Mouse (Mus musculus): ENCODE measurements around the gene Vnn1. TPM values are rescaled to one million over a fixed set of nuclear protein-coding genes. Genes with fewer than 3 reads are reported as not detected.

Vnn1 gene
- polyA plus RNA-seq, 1 experiment from 2014 or later = 0.43 TPM

DNA sequence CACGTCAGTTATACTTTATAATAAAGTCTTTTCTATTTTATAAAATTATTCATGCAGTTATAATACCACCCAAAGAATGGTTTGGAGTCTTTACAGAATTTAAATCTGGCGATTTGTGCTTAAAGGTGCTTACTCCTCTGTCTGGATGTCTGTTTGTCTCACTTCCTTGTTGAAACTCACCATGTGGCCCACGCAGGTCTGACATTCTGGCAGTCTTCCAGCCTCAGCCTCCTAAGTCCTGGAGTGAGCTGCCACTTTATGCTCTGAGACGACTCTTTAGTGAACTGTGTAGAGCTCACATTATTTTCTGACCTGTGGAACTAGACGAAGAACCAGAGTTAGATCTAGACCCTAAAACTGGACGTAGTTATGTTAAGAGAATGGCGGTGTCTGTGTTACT lies 53.5 kb downstream of the Vnn1 start:
- ATAC-seq = no peak
- no peak overlapping the region for H3K9ac ChIP-seq (ENCODE audit: low read depth, low read length)
- H3K36me3 ChIP-seq (ENCODE audit: control insufficient read depth, insufficient read depth, low read length) = no peaks in the 10 kb centered on the region
- 61% methylated on average over 7 of the region's 7 CpGs for WGBS
- H3K4me3 ChIP-seq (ENCODE audit: low read depth, low read length) = no peak overlapping the region
- H3K4me1 ChIP-seq (ENCODE audit: control insufficient read depth, insufficient read depth, low read length) = no peaks in the 10 kb centered on the region
- H3K27me3 ChIP-seq (ENCODE audit: control insufficient read depth, insufficient read depth, low read depth, low read length) = no peaks in the 10 kb centered on the region
- H3K9me3 ChIP-seq (replicated peaks; ENCODE audit: control insufficient read depth, low read length, poor library complexity, severe bottlenecking) = no peaks in the 10 kb centered on the region
- no peak overlapping the region for H3K27ac ChIP-seq (ENCODE audit: low read length)
- no peak overlapping the region for H3K4me2 ChIP-seq (ENCODE audit: low read length)

DNA sequence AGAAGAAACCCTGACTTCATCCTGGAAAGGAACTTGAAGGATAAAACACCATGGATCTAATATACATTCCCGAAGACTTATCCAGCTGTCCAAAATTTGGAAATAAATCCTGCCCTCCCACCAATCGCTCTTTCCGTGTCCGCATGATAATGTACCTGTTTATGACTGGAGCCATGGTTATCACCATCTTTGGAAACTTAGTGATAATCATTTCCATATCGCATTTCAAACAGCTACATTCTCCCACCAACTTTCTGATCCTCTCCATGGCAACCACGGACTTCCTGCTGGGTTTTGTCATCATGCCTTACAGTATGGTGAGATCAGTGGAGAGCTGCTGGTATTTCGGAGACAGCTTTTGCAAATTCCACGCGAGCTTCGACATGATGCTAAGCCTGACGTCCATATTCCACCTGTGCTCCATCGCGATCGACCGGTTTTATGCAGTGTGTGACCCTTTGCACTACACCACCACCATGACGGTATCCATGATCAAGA lies 55.1 kb downstream of the Vnn1 start, which contains the start of gene Taar3:
Taar3 (plus strand) TSS at position 51 of the 498 bp plus-strand sequence.
- Histone ChIP-seq H3K9me3 (replicated peaks; ENCODE audit: control insufficient read depth, low read length, poor library complexity, severe bottlenecking) (no peaks in the 10 kb centered on the region), H3K4me2 (ENCODE audit: low read length) (no peak within 1 kb of the TSS), H3K27ac (ENCODE audit: low read length) (no peak within 1 kb of the TSS), H3K4me3 (ENCODE audit: low read depth, low read length) (no peak within 1 kb of the TSS), H3K36me3 (ENCODE audit: control insufficient read depth, insufficient read depth, low read length) (no peaks in the 10 kb centered on the region), H3K27me3 (ENCODE audit: control insufficient read depth, insufficient read depth, low read depth, low read length) (no peaks in the 10 kb centered on the region), H3K4me1 (ENCODE audit: control insufficient read depth, insufficient read depth, low read length) (no peaks in the 10 kb centered on the region), H3K9ac (ENCODE audit: low read depth, low read length) (no peak within 1 kb of the TSS)
- WGBS = 82% methylated on average over 16 of the region's 16 CpGs
- 0 out of 2 replicates have a peak, but pooled peaks have one; percentile 25 for ATAC-seq

DNA sequence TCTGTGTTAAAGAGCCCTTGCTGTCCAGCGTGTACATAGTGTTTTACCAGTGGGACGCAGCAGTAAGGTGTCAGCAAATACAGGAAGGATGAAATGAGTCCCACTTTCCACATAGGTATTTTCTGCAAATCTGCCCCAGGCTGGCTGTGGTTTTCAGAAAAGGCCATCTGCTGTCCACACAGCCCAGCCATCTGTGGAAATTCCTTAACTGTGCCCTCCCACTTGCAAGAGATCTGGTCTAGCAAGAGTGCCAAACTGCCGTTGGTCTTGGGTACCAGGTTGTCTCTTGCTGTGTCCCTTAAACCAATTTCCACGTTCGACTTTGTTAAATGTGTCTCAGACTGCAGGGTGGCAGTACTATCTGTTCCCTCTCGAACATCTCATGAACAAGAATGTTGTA lies 57.2 kb downstream of the Vnn1 start:
- H3K4me1 ChIP-seq (ENCODE audit: control insufficient read depth, insufficient read depth, low read length) = no peaks in the 10 kb centered on the region
- no peaks in the 10 kb centered on the region for H3K27me3 ChIP-seq (ENCODE audit: control insufficient read depth, insufficient read depth, low read depth, low read length)
- H3K9ac ChIP-seq (ENCODE audit: low read depth, low read length) = no peak overlapping the region
- no peak overlapping the region for H3K4me3 ChIP-seq (ENCODE audit: low read depth, low read length)
- H3K9me3 ChIP-seq (replicated peaks; ENCODE audit: control insufficient read depth, low read length, poor library complexity, severe bottlenecking) = no peaks in the 10 kb centered on the region
- WGBS = 88% methylated on average over 6 of the region's 6 CpGs
- no peak overlapping the region for H3K4me2 ChIP-seq (ENCODE audit: low read length)
- H3K27ac ChIP-seq (ENCODE audit: low read length) = no peak overlapping the region
- no peaks in the 10 kb centered on the region for H3K36me3 ChIP-seq (ENCODE audit: control insufficient read depth, insufficient read depth, low read length)
- no peak for ATAC-seq

Other genes with a start within 250 kb of the Vnn1 start
- gene Rps12, start 107.4 kb upstream of the Vnn1 start, polyA plus RNA-seq (2015; fragmentation: Nextera tagmentation; extraction: Ambion mirVana) = 83.7 and 87.4 TPM in 2 replicates
- gene Slc18b1, start 97.7 kb upstream of the Vnn1 start, polyA plus RNA-seq (2015; fragmentation: Nextera tagmentation; extraction: Ambion mirVana) = 17.5 and 19.0 TPM in 2 replicates
- gene Vnn3, start 43.2 kb upstream of the Vnn1 start, polyA plus RNA-seq (2015; fragmentation: Nextera tagmentation; extraction: Ambion mirVana) = 0.22 TPM in 1 of 2 replicates, not detected in the other
- gene Taar1, start 25.7 kb downstream of the Vnn1 start, polyA plus RNA-seq (2015; fragmentation: Nextera tagmentation; extraction: Ambion mirVana) = not detected in 2 replicates
- gene Taar2, start 43.9 kb downstream of the Vnn1 start, polyA plus RNA-seq (2015; fragmentation: Nextera tagmentation; extraction: Ambion mirVana) = not detected in 2 replicates
- not detected in 2 replicates for gene Taar3, start 54.9 kb downstream of the Vnn1 start, polyA plus RNA-seq (2015; fragmentation: Nextera tagmentation; extraction: Ambion mirVana)
- gene Taar4, start 65.8 kb downstream of the Vnn1 start, polyA plus RNA-seq (2015; fragmentation: Nextera tagmentation; extraction: Ambion mirVana) = not detected in 2 replicates
- gene Taar5, start 76.0 kb downstream of the Vnn1 start, polyA plus RNA-seq (2015; fragmentation: Nextera tagmentation; extraction: Ambion mirVana) = not detected in 2 replicates
- gene Taar6, start 91.0 kb downstream of the Vnn1 start, polyA plus RNA-seq (2015; fragmentation: Nextera tagmentation; extraction: Ambion mirVana) = not detected in 2 replicates
- gene Taar7a, start 98.8 kb downstream of the Vnn1 start, polyA plus RNA-seq (2015; fragmentation: Nextera tagmentation; extraction: Ambion mirVana) = not detected in 2 replicates
- gene Taar7b, start 105.3 kb downstream of the Vnn1 start, polyA plus RNA-seq (2015; fragmentation: Nextera tagmentation; extraction: Ambion mirVana) = not detected in 2 replicates
- gene Taar7d, start 132.5 kb downstream of the Vnn1 start, polyA plus RNA-seq (2015; fragmentation: Nextera tagmentation; extraction: Ambion mirVana) = not detected in 2 replicates
- not detected in 2 replicates for gene Taar7e, start 142.9 kb downstream of the Vnn1 start, polyA plus RNA-seq (2015; fragmentation: Nextera tagmentation; extraction: Ambion mirVana)
- gene Taar7f, start 154.8 kb downstream of the Vnn1 start, polyA plus RNA-seq (2015; fragmentation: Nextera tagmentation; extraction: Ambion mirVana) = not detected in 2 replicates
- gene Taar8a, start 181.8 kb downstream of the Vnn1 start, polyA plus RNA-seq (2015; fragmentation: Nextera tagmentation; extraction: Ambion mirVana) = not detected in 2 replicates
- gene Taar8b, start 197.6 kb downstream of the Vnn1 start, polyA plus RNA-seq (2015; fragmentation: Nextera tagmentation; extraction: Ambion mirVana) = not detected in 2 replicates
- gene Taar8c, start 207.2 kb downstream of the Vnn1 start, polyA plus RNA-seq (2015; fragmentation: Nextera tagmentation; extraction: Ambion mirVana) = not detected in 2 replicates
- not detected in 2 replicates for gene Taar9, start 214.8 kb downstream of the Vnn1 start, polyA plus RNA-seq (2015; fragmentation: Nextera tagmentation; extraction: Ambion mirVana)